Mouse (Mus musculus) forebrain, postnatal 0 days (tissue): ENCODE results near the gene Cyp4f18. TPM values are rescaled to one million over a fixed set of nuclear protein-coding genes. Genes with fewer than 3 reads are reported as not detected.
A peak's percentile ranks its signal among the peaks of the same experiment; 100 is the strongest.
"Not testable (repeated sequence)": the region's sequence is repeated elsewhere in the genome, so short reads cannot be mapped to it uniquely, and the experiment has no call there.

ENCODE experiments used
- ATAC-seq: fragments of 200-750 bp; cut with Nextera tagmentation; 2 replicates; pipeline ENCODE4 v1.8.0; 2017; ENCODE audit warnings: mild to moderate bottlenecking, moderate library complexity
- DNase-seq: peaks from one replicate; pipeline ENCODE4 v3.0.0-alpha.2; 2015
- H3K27ac ChIP-seq: fragments of 300-500 bp; sonication (generic); 2 replicates; pipeline ENCODE4 v1.5.1; 2014; ENCODE audit warnings: low read depth, mild to moderate bottlenecking, antibody characterized with exemption, low read length, moderate library complexity, mixed read lengths
- H3K27me3 ChIP-seq: fragments of 300-500 bp; sonication (generic); 2 replicates; pipeline ENCODE4 v1.6.1; 2014; ENCODE audit warnings: mild to moderate bottlenecking, low read length, mixed read lengths; ENCODE audit not compliant: insufficient read depth
- H3K36me3 ChIP-seq: fragments of 300-500 bp; sonication (generic); 2 replicates; pipeline ENCODE4 v1.6.1; 2014; ENCODE audit warnings: mild to moderate bottlenecking, moderate library complexity; ENCODE audit not compliant: insufficient read depth
- H3K4me1 ChIP-seq: fragments of 300-500 bp; sonication (generic); 2 replicates; pipeline ENCODE4 v1.6.1; 2014; ENCODE audit warnings: antibody characterized with exemption; ENCODE audit not compliant: insufficient read depth
- H3K4me2 ChIP-seq: fragments of 300-500 bp; sonication (generic); 2 replicates; pipeline ENCODE4 v1.6.1; 2014; ENCODE audit warnings: low read depth, mild to moderate bottlenecking, moderate library complexity
- H3K4me3 ChIP-seq: fragments of 300-500 bp; sonication (generic); 2 replicates; pipeline ENCODE4 v1.5.1; 2014; ENCODE audit warnings: low read depth, low read length, mixed read lengths
- H3K9ac ChIP-seq: fragments of 300-500 bp; sonication (generic); 2 replicates; pipeline ENCODE4 v1.6.1; 2014; ENCODE audit warnings: mild to moderate bottlenecking
- H3K9me3 ChIP-seq: fragments of 300-500 bp; sonication (generic); 2 replicates; pipeline ENCODE4 v1.6.1; 2016; ENCODE audit warnings: low read length
- CTCF ChIP-seq: sonication (generic); IDR thresholded peaks from 2 replicates; pipeline ENCODE4 v1.5.1; 2016; ENCODE audit warnings: antibody characterized with exemption, control low read depth, low read depth
- WGBS: fragments of 180-500 bp; shearing (Covaris S2); extraction: QIAGEN DNeasy Blood & Tissue Kit; methylation state at CpG from one replicate; pipeline ENCODE4 v1.1.7; 2014; 5-methylcytosine and 5-hydroxymethylcytosine counted together
- polyA plus RNA-seq: library from polyadenylated mRNA; unstranded; fragments of >200 nt; fragmentation: Nextera tagmentation; extraction: Ambion mirVana; gene quantifications from 2 replicates; pipeline ENCODE4 v1.2.1, GENCODE M21; 2015
- total RNA-seq: library from RNA; depleted of rRNA; stranded (reverse); fragments of >200 nt; gene quantifications from 2 replicates; pipeline ENCODE4 v1.2.3, GENCODE M21; 2014; rRNA removed

Cyp4f18 gene
- total RNA-seq = 0.77 TPM in 1 of 2 replicates, not detected in the other
- polyA plus RNA-seq = 0.44 and 0.52 TPM in 2 replicates

GRCm38 (mm10) chr8:72009473-72009872, at the start of gene Cyp4f18:
Gene Cyp4f18 (minus strand): TSS chr8:72009626.
- 75% methylated on average over 3 of the region's 3 CpGs for WGBS
- ATAC-seq = no peak

GRCm38 (mm10) chr8:72057643-72058042, 48.2 kb upstream of the Cyp4f18 start:
- not testable (repeated sequence) for H3K27me3 ChIP-seq, H3K27ac ChIP-seq, H3K4me2 ChIP-seq, ATAC-seq, H3K9ac ChIP-seq, DNase-seq, H3K36me3 ChIP-seq, H3K9me3 ChIP-seq, H3K4me3 ChIP-seq, H3K4me1 ChIP-seq
- 89% methylated on average over 3 of the region's 4 CpGs for WGBS

More at GRCm38 (mm10) chr8:72009473-72009872, at the start of gene Cyp4f18:
- no peak within 1 kb of the TSS for H3K4me3 ChIP-seq
- TF ChIP-seq CTCF = no peak
- no peak within 1 kb of the TSS for H3K9ac ChIP-seq
- H3K27ac ChIP-seq = no peak within 1 kb of the TSS
- no peaks in the 10 kb centered on the region for H3K4me1 ChIP-seq
- no peak for DNase-seq
- H3K4me2 ChIP-seq = no peak within 1 kb of the TSS
- H3K36me3 ChIP-seq = no peaks in the 10 kb centered on the region
- no peaks in the 10 kb centered on the region for H3K27me3 ChIP-seq
- H3K9me3 ChIP-seq = no peaks in the 10 kb centered on the region

GRCm38 (mm10) chr8:72054633-72055032, 45.2 kb upstream of the Cyp4f18 start:
- not testable (repeated sequence) for H3K4me3 ChIP-seq, DNase-seq

GRCm38 (mm10) chr8:72042493-72042892, 33.1 kb upstream of the Cyp4f18 start:
- H3K27me3 ChIP-seq = no peaks in the 10 kb centered on the region
- ATAC-seq (no peak), DNase-seq (no peak)
- TF ChIP-seq CTCF = no peak
- no peak overlapping the region for H3K4me2 ChIP-seq
- no peak overlapping the region for H3K4me3 ChIP-seq
- no peaks in the 10 kb centered on the region for H3K36me3 ChIP-seq
- WGBS = 82% methylated on average over 1 of the region's 1 CpGs
- no peak overlapping the region for H3K27ac ChIP-seq
- no peaks in the 10 kb centered on the region for H3K4me1 ChIP-seq
- no peak overlapping the region for H3K9ac ChIP-seq
- H3K9me3 ChIP-seq = no peaks in the 10 kb centered on the region

More at GRCm38 (mm10) chr8:72054633-72055032, 45.2 kb upstream of the Cyp4f18 start:
- not testable (repeated sequence) for H3K9ac ChIP-seq, H3K36me3 ChIP-seq, H3K27ac ChIP-seq, ATAC-seq, H3K4me2 ChIP-seq, H3K9me3 ChIP-seq, H3K27me3 ChIP-seq, H3K4me1 ChIP-seq

- H3K4me2 ChIP-seq, ATAC-seq: not testable (repeated sequence)
- 82% methylated on average over 4 of the region's 4 CpGs for WGBS
Measured at GRCm38 (mm10) chr8:72040918-72041317, 31.5 kb upstream of the Cyp4f18 start, which contains the start of gene Olfr372. Gene Olfr372 (plus strand): TSS chr8:72041218.

GRCm38 (mm10) chr8:72032926-72033325, 23.5 kb upstream of the Cyp4f18 start:
- H3K4me1 ChIP-seq, H3K9me3 ChIP-seq, DNase-seq, H3K36me3 ChIP-seq, H3K9ac ChIP-seq, H3K4me3 ChIP-seq, H3K27me3 ChIP-seq, H3K4me2 ChIP-seq, H3K27ac ChIP-seq: not testable (repeated sequence)
- TF ChIP-seq CTCF = peak; percentile 45
- peak; percentile 55 for ATAC-seq
- WGBS = 23% methylated on average over 4 of the region's 4 CpGs

More at GRCm38 (mm10) chr8:72040918-72041317, 31.5 kb upstream of the Cyp4f18 start, which contains the start of gene Olfr372:
- H3K27me3 ChIP-seq, H3K27ac ChIP-seq, H3K9ac ChIP-seq, H3K4me1 ChIP-seq, H3K4me3 ChIP-seq, H3K36me3 ChIP-seq, DNase-seq, H3K9me3 ChIP-seq: not testable (repeated sequence)

- H3K9ac ChIP-seq, DNase-seq, H3K27ac ChIP-seq, H3K4me3 ChIP-seq, ATAC-seq, H3K4me2 ChIP-seq, H3K4me1 ChIP-seq, H3K36me3 ChIP-seq, H3K9me3 ChIP-seq, H3K27me3 ChIP-seq: not testable (repeated sequence)
- WGBS = 16% methylated on average over 4 of the region's 9 CpGs
Measured at GRCm38 (mm10) chr8:72024886-72025285, 15.5 kb upstream of the Cyp4f18 start.

- DNase-seq = no peak
- WGBS = 61% methylated on average over 2 of the region's 2 CpGs
- H3K27ac ChIP-seq = no peak overlapping the region
- TF ChIP-seq CTCF = no peak
- no peaks in the 10 kb centered on the region for H3K27me3 ChIP-seq
- no peak overlapping the region for H3K4me2 ChIP-seq
- H3K9me3 ChIP-seq = no peaks in the 10 kb centered on the region
- ATAC-seq = no peak
- no peaks in the 10 kb centered on the region for H3K4me1 ChIP-seq
- H3K4me3 ChIP-seq = no peak overlapping the region
- no peaks in the 10 kb centered on the region for H3K36me3 ChIP-seq
- H3K9ac ChIP-seq = no peak overlapping the region
Measured at GRCm38 (mm10) chr8:72019816-72020215, 10.4 kb upstream of the Cyp4f18 start.

GRCm38 (mm10) chr8:72019022-72019421, 9.6 kb upstream of the Cyp4f18 start:
- H3K27ac ChIP-seq, H3K9ac ChIP-seq, H3K4me2 ChIP-seq, H3K4me1 ChIP-seq, ATAC-seq, H3K36me3 ChIP-seq, H3K4me3 ChIP-seq, H3K9me3 ChIP-seq, H3K27me3 ChIP-seq, DNase-seq: not testable (repeated sequence)
- 96% methylated on average over 1 of the region's 1 CpGs for WGBS
